Mouse (Mus musculus): ENCODE measurements at regions not wholly inside any gene's neighbourhood (a gene's known extent, or its start where the extent isn't known, plus 50 kb on each side); places are given as distances from the start of the nearest gene placed in this dataset.

DNA sequence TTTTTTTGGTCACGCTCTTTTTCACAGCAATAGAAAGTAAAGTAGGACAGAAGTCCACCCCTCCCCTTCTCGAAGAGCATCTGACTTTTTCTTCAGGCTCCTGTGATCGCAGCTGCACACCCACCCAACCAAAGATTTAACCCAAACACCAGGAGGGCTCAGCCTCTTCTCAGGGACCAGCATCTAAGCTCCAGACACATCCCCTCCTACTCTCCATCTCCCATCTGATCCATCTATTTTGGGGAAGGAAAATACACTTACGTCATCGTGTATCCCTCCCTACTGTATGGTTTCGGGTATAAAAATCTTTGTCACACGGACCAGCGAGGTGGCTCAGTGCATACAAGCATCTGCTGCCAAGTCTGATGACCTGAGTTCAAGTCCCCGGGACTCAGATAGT is 284.3 kb downstream of the 3100002H09Rik start:
- DNase-seq (ENCODE audit: low spot score in 2 of 2): no peak

DNA sequence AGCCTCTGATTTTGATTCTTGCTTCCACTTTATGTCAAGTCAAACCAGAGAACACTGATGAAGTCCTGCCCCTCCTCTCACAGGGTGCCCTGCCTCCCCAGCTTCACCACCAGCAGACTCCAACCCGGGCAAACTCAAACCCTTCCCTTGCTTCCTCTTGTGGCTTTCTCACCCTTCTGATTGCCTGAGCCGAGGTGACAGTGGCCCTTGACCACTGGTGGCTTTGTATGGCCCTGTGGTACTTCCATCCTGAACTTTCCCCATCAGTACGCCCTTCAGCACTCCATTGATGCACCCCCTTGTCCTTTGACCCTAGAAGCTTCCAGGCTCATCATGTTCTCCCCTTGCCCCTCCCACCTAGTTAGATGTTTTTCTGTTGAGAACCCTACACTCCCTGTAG is 287.0 kb downstream of the 3100002H09Rik start:
- no peak for DNase-seq (ENCODE audit: low spot score in 2 of 2)

DNA sequence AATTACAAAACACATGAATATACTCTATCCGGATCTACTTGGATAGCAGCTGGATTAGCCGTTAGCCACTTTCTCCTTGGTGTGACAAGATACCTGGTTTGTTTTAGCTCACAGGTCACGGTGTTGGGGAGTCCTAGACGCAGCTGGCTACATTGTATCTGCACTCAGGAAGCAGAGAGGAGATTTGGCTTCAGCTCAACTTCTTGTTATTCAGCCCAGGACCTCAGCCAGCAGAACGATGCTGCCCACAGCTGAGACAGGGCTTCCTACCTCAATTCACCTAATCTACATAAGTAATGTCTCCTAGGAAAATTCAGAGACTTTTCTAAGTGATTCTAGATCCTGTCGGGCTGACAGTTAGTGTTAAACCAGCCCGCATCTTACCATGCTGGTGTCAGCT is 289.4 kb downstream of the 3100002H09Rik start:
- no peak for DNase-seq (ENCODE audit: low spot score in 2 of 2)

DNA sequence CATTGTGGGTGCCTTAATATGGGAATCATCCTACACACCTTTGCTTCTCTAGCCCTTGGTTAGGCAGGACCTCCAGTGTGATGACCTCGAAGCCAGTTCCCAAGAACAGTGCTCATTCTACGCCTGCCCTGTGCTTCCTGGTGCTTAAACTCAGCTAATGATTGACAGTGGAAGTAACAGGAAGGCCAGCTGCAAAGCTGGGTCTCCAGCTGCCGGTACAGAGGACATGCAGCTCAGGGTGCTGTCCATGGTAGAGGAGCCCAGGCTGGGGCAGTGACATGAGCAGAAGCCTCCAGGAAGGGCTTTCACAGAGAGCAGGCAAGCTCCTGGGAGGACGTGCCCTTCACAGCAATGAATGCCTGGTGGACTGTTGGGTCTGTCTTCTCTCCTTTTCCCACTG is 293.6 kb downstream of the 3100002H09Rik start:
- DNase-seq (ENCODE audit: low spot score in 2 of 2): no peak

DNA sequence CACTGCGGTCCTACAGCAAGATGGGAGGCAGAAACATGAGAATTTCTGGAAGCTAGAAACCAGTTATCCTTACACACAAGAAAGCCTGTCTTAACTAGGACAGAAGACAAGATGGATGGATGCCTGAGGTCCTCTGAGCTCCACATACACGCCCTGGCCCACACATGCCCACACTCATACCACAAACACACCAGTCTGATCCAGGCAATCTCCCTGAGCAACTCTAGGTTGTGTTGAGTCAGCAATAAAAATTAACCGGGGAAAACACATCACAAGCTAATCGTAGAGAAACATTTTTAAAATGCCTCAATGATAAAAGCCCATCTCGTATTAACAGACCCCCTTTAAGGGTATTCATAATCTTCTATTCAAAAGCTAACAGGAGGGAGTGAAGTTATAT is 298.9 kb downstream of the 3100002H09Rik start:
- DNase-seq (ENCODE audit: low spot score in 2 of 2): no peak

DNA sequence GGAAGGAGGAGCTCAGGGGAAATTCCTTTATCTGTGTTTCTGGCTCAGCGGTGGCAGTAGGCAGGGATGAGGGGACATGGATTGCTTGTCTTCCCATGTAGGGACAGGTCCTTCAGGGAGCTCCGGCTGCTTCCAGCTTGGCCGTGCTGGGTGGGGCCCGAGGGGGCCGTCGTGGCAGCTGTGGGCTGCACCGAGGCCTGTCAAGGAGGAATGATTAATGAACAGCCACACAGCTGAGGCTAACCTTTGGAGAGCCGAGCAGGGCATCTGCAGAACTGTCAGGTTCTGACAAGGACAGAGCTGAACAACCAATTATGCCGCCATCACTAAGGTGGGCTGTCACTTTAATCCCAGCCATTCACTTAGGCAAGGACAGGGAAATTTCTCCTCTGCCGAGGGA is 300.0 kb downstream of the 3100002H09Rik start:
- DNase-seq (ENCODE audit: low spot score in 2 of 2): no peak

DNA sequence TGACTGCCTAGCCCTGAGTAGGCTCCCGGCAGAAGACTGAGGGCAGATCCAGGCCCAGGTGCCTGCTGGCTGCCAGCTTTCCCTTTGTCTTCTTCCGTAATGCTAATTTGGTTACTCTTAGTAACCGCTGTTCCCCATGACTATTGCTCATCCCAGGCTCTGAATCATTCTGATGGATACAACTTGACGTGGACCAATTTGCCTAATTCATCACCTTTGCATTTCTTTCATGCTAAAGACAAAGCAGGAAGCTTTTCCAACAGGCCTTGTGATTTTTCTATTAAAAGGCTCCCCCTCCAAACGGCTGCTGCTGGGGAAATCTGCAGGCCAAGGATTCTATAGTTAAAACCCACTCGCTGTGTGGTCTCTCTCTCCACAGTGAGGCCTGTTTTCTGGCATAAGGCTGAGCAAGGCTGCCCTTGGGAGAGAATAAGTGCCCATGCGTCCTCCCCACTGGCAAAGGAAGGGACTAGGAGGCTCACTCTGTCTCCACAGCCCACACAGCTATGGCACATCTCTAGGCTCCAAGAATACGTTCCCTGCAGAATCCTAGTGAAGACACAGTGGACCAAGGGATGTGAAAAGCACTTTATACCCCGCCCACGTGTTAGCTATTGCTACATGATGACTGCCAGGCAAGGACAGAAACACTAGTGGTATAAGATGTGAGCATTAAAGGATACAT is 304.6 kb downstream of the 3100002H09Rik start:
- DNase-seq (ENCODE audit: low spot score in 2 of 2): no peak

DNA sequence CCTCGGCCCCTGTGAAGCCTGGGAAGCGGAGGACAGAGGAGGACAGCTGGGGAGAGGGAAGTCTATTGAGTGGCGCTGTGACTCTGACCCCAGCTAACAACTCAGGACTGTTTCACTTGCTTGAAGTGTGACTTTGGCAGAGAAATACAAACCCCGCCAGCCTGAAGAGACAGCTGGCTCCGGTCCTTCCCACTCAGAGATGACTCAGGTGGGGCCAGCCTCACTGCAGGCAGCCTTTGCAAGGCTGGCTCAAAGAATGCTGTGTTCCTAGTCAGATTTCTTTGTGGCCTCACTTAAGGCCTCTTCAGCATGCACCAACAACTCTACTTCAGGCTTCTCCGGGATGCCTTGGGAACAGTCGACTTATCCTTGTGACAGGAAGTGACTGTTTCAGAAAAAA is 307.7 kb downstream of the 3100002H09Rik start:
- no peak for DNase-seq (ENCODE audit: low spot score in 2 of 2)

DNA sequence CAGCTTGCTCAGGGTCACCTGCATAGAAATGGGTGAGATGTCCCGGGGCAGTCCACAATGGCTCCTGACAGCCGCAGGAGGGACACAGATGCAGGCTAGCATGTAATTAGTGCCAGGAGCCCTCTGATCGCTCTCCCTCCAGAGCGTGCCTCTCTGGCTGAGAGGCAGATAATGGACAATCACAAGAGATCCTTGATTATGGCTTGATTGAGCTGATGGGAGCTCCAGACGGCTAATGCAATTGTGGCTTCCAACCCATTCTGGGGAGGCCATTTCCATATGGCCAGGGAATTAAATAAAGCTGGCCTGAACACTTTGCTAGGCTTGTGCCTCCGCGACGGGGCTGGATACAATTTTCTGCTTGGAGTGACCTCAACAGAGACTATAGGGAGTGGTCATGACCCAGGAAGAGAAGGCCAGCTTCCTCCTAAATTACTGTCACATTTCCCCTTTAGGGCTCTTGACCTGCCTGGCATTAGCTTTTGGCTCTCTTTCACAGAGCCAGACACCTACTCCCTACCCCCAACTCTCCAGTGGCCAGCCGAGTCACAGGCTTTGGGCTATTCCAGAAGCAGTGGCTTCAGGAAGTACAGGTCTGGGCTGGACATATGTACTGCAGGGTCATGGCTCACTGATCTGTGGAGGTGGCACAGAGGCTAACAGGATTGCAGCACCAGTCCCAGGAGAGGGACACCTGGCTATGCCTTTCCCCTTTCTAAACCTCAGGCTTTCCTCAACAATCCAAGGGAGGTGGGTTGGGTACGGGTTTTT is 311.8 kb downstream of the 3100002H09Rik start:
- no peak for DNase-seq (ENCODE audit: low spot score in 2 of 2)

DNA sequence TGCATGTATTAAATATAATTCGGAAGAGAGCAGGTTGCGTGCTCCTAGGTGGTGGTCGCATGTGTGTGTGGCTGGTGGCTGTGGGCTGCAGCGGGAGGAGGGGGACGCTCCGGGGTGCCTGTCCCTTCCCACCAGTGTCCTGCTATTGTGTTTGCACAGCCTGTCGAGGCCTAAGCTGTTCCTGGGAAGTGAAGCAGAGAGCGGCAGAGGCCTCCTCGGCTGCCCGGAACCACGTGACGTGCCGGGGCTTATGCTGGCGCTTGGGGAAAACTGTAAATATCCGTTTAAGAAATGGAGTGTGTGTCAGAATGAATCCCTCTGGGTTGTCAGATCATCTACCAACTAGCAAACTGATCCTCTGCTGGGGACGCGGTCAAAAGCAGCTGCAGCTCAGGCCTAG is 318.3 kb downstream of the 3100002H09Rik start:
- no peak for DNase-seq (ENCODE audit: low spot score in 2 of 2)

DNA sequence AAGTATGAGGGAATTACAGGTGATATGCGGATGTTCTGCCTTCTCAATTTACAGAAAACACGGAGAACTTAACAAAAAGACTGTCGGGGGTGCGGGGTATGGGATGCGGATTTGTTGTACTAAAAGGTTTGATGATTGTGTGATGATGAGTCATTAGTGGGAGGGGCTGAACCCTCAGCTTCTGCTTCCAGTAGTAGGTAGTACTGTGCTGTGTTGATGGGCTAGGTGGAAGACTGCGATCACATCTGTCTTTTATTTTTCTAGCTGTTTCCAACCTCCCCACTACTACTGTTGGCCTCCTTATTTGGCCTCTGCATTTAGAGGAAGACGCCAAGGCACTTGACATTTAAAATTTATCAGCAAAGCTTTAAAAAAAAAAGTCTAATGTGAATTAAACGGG is 318.8 kb downstream of the 3100002H09Rik start:
- no peak for DNase-seq (ENCODE audit: low spot score in 2 of 2)

DNA sequence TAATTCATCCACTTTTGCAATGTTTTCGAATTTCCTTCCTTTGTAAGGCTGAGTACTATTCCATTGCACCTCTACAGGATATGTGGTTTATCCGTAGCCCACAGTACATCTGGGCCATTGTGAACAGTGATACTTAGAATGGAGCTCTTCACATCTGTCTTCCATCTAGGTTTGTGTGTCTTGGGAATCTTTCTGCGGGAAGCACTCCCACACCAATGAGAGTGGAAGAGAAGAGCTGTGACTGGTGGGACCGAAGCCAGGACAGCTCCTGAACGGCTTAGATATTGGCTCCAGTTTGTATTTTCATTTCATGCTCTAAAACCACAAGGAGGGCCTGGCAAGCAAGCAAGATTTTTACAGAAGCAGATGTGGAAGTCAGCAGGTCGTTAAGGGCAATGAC is 323.1 kb downstream of the 3100002H09Rik start:
- DNase-seq (ENCODE audit: low spot score in 2 of 2): no peak

DNA sequence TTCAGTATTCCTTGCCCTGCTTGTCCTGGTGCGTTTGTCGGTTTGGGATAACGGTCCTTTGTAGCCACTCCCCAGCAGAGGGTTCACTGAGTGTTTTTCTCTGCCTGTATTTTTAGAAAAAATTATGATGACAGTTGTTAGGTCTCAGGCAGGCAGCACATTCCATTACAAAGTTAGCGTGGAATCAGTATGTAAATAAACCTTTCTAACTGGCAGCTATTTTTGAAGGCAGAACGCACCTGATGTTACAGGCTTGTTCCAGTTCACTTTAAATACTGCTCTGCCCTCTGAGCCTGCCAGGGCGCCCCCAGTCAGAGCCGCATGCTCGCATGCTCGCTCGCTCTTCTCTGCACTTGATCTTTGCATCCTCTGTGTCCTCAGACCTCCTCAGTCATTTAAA is 331.9 kb downstream of the 3100002H09Rik start:
- no peak for DNase-seq (ENCODE audit: low spot score in 2 of 2)

DNA sequence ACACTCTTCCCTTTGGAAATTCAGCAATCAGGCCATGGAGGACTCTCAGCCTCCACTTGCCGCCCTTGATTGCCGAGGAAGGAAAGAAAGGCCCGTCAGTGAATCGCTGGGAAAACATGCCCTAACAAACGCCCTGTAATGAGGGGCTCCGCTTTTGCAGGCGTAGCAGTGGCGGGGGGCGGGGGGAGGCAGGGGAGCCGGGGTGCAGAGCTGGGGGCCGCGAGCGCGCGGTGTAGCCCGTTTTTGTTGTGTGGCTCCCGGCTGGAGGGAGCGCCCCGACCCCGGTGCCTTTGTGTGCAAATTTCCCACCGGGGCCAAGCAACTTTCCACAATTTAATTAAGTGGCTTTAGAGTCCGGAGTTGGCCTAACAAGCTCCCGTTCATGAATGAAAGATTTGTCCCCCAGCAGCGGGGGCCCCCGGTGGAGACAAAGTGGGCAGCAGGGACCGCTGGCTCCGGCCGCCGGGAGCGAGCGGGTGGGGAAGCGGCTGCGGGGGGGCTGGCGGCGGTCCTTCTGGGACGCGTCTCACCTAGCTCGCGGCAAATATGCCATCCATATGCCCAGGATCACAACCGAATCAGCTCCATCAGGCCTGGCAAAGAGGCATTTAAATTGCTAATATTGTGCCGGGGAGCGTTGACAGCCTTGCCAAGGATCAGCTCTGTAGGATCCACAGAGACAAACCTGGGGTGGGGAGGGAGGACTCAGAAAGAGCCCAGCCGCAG is 333.0 kb downstream of the 3100002H09Rik start:
- no peak for DNase-seq (ENCODE audit: low spot score in 2 of 2)

DNA sequence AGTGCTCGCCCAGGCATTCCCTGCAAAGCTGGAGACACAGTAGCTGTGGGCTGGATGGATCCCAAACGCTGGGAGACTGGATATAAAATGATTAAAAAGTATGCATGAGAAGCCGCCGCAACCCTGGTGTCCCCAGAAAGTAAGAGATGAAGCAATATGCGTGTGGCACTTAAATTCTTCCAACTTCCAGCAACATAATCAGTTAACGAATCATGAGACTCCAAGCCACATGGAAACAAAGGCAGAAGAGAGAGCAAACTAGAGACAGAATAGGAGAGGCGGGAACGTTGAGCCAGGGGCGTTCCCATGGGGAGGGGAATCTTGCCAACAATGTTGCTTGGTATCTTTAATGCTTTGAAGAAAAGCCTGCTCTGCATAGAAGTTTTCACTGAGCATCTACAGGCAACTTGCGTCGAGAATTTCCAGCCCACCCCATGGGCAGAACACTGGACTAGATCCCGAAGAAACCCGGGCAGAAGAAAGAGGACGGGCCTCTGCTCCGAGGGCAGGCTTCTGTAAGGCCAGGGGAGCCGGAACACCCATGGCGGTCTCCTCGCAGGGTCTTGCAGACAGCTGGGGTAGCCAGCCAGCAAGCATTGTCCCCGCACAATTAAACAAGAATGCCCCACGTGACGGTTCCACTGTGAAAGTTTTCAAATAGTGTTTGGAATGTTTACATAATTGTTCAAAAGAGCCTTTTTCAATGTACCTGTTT is 333.7 kb downstream of the 3100002H09Rik start:
- no peak for DNase-seq (ENCODE audit: low spot score in 2 of 2)

DNA sequence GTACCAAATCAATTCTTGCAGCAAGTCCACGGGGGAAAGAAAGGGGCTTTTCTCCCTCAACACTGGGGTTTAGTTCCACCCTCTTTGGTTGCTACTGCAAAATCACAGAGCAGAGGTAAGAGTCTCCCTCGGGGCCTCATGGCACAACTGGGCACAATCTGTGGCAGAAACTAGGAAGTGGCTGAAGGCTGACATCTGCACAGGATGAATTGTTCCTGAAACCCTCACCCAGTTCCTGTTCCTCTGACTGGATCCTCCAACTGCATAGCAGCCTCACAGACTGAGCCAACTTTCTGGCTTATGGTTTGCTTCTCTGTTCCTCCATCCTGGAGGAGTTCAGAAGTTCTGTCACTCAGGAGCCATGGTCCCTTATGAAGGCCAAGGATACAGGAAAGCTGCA is 338.6 kb downstream of the 3100002H09Rik start:
- DNase-seq (ENCODE audit: low spot score in 2 of 2): no peak

DNA sequence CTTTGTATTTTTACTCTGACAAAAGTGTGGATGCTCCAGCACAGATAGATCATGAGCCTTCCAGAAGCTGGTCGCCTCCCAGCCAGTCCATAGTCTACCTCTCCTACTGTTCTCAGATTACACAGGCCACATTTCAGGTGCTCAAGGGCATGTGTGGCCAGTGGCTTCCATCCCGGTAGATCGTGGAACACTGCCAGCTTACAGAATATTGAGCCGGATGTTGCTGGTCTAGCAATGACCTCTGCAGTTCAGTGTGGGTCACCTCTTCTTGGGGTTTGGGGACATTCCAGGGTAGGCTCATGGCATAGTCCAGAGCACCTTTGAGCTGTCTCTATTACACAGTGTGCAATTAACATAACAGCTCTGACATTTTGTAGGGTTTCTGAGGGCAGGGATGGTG is 342.2 kb downstream of the 3100002H09Rik start:
- DNase-seq (ENCODE audit: low spot score in 2 of 2): no peak

DNA sequence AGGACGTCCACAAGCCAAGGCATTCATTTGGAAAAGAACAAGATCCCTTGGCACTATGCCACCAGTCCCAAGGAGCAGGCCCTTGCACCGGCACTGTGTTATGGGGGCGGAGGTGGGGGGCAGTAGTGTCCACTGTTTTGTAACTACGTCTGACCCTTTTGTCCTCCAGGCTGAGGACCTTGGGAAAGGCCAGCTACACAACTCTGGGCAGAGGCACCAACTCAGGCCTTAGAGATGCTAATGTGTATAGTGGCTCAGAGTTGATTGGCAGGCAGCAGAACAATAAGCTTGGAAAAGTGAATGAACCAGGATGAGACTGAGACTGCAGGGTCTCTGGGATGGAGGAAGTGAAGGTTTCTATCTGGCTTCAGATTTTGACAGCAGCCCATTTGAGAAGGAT is 344.0 kb downstream of the 3100002H09Rik start:
- DNase-seq (ENCODE audit: low spot score in 2 of 2): no peak

DNA sequence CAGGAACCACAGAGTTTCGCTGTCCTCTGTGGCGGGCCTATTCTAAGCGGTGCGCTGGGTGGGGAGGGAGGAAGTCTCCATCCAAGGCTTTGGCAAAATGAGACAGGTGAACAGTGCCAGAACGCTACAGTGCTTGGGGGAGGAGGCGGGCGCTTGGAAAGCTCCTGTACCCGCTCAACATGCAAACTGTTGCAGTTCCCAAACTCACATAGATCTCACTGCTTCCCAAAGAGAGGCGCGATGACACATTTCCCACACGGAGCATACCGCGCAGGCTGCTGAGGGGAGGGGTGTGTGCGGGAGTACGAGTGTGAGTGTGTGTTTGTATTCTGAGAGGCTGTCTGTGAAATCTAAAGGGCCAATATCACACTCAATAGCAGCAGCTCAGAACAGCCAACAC is 345.1 kb downstream of the 3100002H09Rik start:
- no peak for DNase-seq (ENCODE audit: low spot score in 2 of 2)

DNA sequence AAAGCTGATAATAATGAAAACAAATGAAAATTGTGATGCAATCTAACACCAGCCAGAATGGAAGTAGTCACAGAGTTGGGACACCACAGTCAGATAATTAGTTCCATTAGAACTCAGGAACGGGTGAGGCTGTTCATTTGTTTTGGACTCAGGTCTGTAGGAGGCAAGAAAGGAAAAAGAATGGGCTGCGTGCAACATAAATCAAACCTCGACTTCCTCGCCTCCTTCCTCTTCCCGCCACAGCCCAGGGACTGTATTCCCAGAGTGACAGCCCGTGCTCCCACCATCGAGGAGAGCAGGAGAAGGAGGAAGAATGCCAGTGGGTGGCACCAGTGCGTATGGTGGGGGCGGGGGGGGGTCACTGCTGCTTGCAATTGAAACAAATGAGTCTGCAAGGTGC is 339.2 kb upstream of the 4930535I16Rik start:
- DNase-seq (ENCODE audit: low spot score in 2 of 2): no peak

DNA sequence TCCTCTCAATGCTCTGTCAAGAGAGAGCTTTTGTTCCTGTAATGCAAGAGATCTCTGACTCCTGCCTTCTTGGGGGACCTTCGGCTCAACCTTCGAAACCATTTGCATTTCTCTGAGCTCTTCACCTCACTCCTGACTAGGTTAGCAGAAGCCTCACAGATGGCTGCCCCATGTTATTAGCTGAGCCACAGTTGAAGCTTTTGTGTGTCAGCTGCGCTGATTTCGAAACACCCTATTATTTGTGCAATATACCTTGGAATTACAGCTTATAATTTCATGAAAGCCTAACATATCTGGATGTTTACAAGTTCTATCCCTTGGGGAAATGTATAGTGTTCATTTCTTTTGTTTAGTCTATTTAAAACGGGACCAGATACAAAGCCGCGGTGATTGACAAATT is 338.7 kb upstream of the 4930535I16Rik start:
- DNase-seq (ENCODE audit: low spot score in 2 of 2): no peak

DNA sequence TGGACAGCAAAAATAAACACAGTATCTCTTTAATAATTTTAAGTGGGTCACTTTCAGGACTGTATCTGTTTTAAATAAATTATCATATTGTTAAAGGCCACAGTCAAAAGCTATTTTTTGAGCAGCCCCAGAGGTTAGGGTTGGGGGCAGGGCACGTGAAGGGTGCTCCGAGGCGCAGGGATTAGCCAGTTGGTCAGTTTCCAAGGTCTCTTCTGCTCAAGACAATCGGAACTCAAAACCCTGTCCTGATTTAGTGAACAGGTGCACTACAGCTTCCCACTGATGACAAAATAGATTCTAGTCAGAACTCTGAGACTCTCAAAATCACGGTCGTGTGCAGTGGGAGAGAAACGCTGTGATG is 337.3 kb upstream of the 4930535I16Rik start:
- DNase-seq (ENCODE audit: low spot score in 2 of 2): no peak
